Mouse (Mus musculus): Measurements from ENCODE around the gene Cnga2.
A peak's percentile ranks its signal among the peaks of the same experiment; 100 is the strongest.
"Not testable (repeated sequence)": the region's sequence is repeated elsewhere in the genome, so short reads cannot be mapped to it uniquely, and the experiment has no call there.

Cnga2 gene

DNA sequence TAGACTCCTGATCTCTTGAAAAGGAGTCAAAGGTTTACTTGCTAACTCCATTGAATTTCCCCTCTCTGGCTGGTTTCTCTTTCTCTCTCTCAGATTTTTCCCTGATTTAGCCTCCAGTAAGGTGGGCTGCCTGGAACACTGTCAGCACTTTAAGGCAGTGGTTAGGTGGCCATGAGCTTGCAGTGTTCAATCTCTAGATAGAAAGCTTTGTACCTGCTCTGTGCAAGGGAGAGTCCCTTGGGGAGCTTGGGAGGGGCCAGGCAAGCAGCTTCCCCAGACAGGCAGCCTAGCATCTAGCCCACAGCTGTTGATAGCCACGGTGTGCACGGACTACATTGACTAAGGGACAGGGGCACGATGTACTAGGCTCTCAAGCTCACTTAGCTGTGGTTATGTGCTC is at the start of gene Cnga2:
TSS of gene Cnga2 (plus strand) at position 301 of the 400 bp plus-strand sequence.
- no peak for DNase-seq

- peak in 1 of 2 experiments; percentile 48 for DNase-seq
These were observed 45.0 kb upstream of the Cnga2 start for GRCm38 (mm10) chrX:71946631-71947030.

DNA sequence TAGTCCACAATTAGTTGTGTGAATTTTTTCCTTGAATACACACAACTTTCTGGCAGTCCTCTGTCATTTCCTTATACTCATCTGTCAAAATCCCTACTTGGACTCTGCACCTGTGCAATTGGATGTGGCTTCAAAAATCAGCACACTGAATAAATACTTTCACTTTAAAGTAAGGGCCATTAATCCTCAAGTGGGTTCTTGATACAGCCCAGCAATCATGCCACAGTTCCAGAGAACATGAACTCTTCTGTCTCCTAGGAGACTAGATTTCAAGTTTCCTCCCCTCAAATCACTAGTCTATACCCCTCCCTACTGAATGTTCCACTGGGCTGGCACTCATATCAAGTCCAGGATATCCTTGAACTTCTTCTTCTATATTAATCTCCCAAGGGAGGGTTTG is 33.3 kb upstream of the Cnga2 start:
- no peak for DNase-seq

- DNase-seq, result peak; percentile 1 to 44
These were observed 29.3 kb upstream of the Cnga2 start, which contains the start of gene Prrg3 for GRCm38 (mm10) chrX:71962073-71963051. Gene Prrg3 (plus strand): TSS chrX:71962624.

DNA sequence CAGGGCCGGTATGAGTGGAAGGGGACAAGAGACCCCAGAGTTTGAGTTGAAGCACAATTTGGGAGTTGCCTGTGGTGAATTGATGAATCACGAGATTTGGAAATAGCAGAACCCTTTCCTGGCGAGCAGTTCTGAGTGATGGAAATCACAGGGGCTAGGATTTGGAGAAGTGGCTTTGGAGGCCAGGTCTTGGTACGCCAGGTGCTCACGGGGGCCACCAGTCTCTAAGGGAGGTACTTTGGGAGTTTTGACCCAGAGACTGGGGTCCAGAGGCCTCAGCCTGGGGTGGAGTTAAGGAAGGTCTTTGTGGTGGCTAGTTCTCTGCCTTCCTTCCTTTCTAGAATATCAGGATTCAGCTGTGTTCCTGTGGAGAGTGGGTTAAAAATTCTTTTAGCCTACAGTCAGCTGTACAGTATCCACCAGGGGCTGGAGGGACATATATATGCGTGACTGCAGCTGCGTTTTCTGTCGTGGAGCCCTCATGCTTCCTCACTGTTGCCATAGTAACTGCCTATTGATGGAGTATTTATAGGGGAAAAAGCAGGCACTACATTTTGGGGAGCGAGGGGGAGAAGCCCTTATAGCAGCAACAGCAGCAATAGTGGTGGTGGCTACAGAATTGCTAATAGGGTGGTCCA is 28.3 kb upstream of the Cnga2 start:
- no peak for DNase-seq

GRCm38 (mm10) chrX:71968216-71968615 is 23.4 kb upstream of the Cnga2 start:
- DNase-seq, result no peak

DNA sequence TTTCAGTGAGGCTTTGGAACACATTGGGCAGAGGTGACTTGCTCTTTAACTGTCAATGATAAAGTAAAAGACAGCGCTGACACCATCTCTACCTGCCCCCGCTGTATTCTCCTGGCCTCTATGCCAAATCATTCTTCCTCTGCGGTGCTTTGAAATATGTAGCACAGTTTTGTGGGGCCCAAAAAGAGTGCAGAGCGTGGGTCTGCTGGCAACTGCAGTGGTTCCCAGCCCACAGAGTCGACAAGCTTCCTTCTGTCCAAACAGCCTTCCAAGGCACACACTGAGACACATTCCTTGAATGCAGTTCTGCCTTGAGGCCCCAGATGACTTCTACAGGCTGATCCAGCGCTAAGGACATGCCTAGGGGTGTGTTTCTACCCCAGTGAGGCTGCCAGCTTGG is 22.8 kb upstream of the Cnga2 start:
- DNase-seq, result no peak

- DNase-seq, result no peak
These were observed 20.3 kb upstream of the Cnga2 start for GRCm38 (mm10) chrX:71971325-71971724.

DNA sequence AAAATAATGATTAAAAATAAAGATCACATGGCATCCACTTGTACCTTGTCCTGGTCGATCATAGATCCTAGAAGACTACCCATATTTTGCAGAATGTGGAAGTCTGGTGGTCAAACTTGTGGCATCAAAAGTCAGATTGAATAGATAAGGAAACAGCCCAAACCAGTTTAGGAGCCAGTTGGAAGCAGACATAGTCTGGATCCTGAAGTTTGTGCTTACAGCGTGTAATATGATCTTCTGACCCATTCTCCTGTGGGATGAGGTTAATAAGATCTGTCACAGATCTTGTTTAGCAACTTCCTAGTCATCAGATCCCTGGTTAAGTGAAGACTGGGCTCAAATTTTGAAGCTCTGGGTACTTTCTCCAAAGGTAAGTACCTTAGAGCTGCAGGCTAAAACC is 19.0 kb upstream of the Cnga2 start, which contains the start of gene Fate1:
TSS of gene Fate1 (plus strand) at position 301 of the 400 bp plus-strand sequence.
- DNase-seq, result no peak

DNA sequence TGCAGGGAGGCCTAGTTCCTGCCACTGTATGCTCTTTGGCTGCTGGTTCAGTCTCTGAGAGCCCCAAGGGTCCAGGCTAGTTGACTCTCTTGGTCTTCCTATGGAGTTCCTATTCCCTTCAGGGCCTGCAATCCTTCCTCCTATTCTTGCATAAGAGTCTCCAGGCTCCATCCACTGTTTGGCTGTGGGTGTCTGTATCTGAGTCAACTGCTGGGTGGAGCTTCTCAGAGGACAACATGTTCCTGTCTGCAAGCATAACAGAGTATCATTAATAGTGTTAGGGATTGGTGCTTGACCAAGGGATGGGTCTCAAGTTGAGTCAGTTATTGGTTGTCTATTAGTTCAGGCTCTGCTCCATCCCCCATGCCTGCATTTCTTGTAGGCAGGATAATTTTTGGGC is 14.0 kb upstream of the Cnga2 start:
- DNase-seq, result not testable (repeated sequence)

DNA sequence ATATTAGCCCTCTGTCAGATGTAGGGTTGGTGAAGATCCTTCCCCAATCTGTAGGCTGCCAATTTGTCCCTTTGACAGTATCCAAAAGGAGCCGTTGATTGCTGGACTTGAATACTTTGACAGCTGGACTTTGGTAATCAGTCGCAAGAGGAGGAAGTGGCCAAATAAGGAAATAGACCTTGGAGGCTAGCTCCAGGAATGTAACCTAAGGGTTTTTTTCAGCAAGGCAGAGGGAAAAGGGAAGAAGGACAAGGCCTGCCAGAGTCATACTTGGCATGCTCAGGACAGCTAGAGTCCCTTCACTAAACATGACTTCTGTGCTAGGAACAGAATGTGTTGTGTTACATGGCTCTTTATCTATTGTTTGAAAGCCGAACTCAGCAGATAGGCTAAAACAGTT is 11.2 kb upstream of the Cnga2 start:
- no peak for DNase-seq

- no peak for DNase-seq
These were observed 10.3 kb upstream of the Cnga2 start for GRCm38 (mm10) chrX:71981322-71981721.

GRCm38 (mm10) chrX:71983205-71983604 is 8.4 kb upstream of the Cnga2 start:
- DNase-seq, result no peak

DNA sequence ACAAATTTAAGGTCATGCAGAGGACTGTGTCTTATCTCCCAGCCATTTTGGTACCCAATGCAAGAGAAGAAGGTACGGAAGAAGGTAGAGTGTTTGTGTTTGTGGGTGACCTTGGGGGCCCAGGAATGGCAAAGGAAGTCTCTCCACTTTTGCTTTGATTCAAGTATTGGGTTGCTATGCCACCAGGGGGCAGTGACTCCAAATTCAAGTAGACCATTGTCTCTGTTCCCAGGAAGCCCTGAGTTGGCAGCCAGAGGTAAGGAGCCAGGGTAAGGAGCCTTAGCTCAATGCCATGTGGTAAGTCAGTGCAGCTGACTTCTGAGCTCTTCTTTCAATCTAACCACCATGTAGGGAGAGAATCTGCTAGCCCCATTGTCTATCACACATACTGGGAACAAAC is 7.9 kb upstream of the Cnga2 start:
- peak in 1 of 2 experiments; percentile 9 for DNase-seq

DNA sequence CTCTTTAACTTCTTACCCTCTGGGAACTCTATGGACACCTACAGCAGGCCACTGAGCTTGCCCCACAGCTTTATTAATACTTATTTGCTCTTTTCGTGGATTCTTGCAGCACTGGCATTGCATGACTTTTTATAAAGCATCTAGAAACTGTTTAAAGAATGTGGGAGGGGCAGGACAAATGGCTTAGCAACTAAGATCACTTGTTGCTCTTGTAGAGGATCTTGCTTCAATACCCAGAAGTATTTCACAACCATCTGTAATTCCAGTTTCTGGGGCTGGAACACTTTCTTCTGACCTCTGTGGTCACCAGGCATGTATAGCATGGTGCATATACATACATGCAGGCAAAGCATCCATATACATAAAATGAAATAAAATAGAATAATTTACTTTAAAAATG is 4.3 kb downstream of the Cnga2 start:
- no peak for DNase-seq

DNA sequence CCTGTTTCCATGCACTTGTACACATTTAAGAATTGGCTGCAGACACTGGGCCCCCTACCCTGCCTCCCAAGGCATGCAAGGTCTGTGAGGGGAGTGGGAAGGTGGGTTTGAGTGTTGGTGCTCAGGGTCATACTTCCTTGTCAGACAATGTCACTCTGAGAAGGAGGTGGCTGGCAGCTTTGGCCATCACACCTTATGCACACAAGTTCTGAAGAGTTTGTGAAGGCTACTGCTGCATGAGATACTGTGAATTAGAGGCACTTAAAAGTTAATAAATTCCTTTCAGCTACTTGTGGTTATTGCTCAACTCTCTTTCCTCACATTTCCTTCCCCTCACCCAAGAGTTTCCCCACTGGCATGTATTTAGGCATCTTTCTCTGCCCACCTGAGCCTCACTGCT is 18.3 kb downstream of the Cnga2 start:
- no peak for DNase-seq

- DNase-seq, result peak; percentile 4 to 44
These were observed 20.6 kb downstream of the Cnga2 start for GRCm38 (mm10) chrX:72012236-72012635.

GRCm38 (mm10) chrX:72012804-72013203 is 21.2 kb downstream of the Cnga2 start:
- DNase-seq, result peak in 1 of 2 experiments; percentile 41

GRCm38 (mm10) chrX:72022241-72022640 is 30.6 kb downstream of the Cnga2 start:
- DNase-seq, result no peak

- peak in 1 of 2 experiments; percentile 20 for DNase-seq
These were observed 31.2 kb downstream of the Cnga2 start for GRCm38 (mm10) chrX:72022750-72023398.

GRCm38 (mm10) chrX:72023542-72023941 is 31.9 kb downstream of the Cnga2 start:
- DNase-seq, result no peak

- DNase-seq, result no peak
These were observed 52.4 kb downstream of the Cnga2 start for GRCm38 (mm10) chrX:72044056-72044455.

DNA sequence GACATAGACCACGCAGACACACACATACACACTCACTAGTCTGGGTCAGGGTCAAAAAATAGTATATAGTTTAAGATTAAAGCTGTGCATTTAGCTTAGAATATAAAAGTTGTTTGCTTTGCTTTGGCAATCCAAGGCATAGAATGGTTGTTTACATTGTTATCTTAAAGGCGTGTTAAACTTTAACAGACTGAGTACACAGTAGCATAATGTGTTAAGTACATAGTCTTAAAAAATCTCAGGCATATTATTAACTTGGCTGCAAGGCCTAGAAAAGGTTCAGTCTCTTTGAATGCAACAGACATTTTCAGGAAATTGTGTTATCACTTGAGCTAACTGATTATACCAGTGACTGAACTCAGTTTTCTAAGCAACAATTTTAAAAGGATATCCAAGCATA is 56.3 kb downstream of the Cnga2 start:
- DNase-seq, result no peak

Measured in kidney, postnatal 25 days (tissue).